Mouse (Mus musculus) liver, postnatal 0 days (tissue): Measurements from ENCODE around the gene Ftl1-ps1.

Source experiments
- CTCF ChIP-seq: sonication (generic); IDR thresholded peaks from 2 replicates; pipeline ENCODE4 v1.5.1; 2016; ENCODE audit warnings: antibody characterized with exemption, low read depth
- EP300 ChIP-seq: IDR thresholded peaks from 2 replicates; pipeline ENCODE4 v1.6.1; 2016; ENCODE audit warnings: antibody characterized with exemption, low read depth, mild to moderate bottlenecking

- TF ChIP-seq CTCF = no peak
- TF ChIP-seq EP300 = no peak
These were observed 36.2 kb upstream of the Ftl1-ps1 start for GRCm38 (mm10) chr13:74363176-74363858.
